In genomic region chr9:66894421-66894820, GRCm38 (mm10) we compare ENCODE assay signal across 25 mouse cellular contexts. TPM values are rescaled to one million over a fixed set of nuclear protein-coding genes. Genes with fewer than 3 reads are reported as not detected.
A peak's percentile ranks its signal among the peaks of the same experiment; 100 is the strongest.
DNase-seq lines count a peak whose midpoint lies in the region; ATAC-seq and TF ChIP-seq lines count a peak whose summit lies in the region.
"Had no signal": no experiment of that assay in that cellular context is flagged by ENCODE, and none has a peak within 500 bp of the region (broad histone marks: within the 10 kb centered on the region; RNA-seq: fewer than 3 reads in every experiment).

No protein-coding gene starts in this region.

- H3K4me3 ChIP-seq in MEL (ENCODE audit: control insufficient read depth in 1 of 2, insufficient read depth in 1 of 2, low read depth in 2 of 2, low read length in 2 of 2), result peak overlapping the region; percentile 33 to 54; a peak in 2 of 4 replicates
- H3K4me3 ChIP-seq in liver, embryonic 16.5 days (ENCODE audit: low read depth, low read length), result peak overlapping the region; percentile 36
- H3K4me3 ChIP-seq: forebrain, embryonic 13.5 days; heart, embryonic 10.5 days; heart, embryonic 15.5 days; hindbrain, embryonic 13.5 days; lung, embryonic 15.5 days; stomach, embryonic 15.5 days had no signal

- DNase-seq in heart, adult 11 months, result peak; percentile 13
- DNase-seq in heart, postnatal 10 days, result no peak
- peak; percentile 22 for DNase-seq in MEL (ENCODE audit: low read depth, low spot score)
- DNase-seq in c-Kit-positive CD71-positive TER-119-positive erythroid progenitor cells, embryonic 14.5 days (ENCODE audit: low spot score), result peak; percentile 22
- DNase-seq in frontal cortex, postnatal 14 days (ENCODE audit: low spot score in 2 of 2), result no peak
- DNase-seq in right cerebral cortex, postnatal 36 days (ENCODE audit: low spot score in 2 of 2), result no peak
- DNase-seq: adrenal gland, postnatal 14 days; cerebellum, adult 2 months; cerebellum, postnatal 14 days; heart, postnatal 4 days; kidney, adult 8-10 months; kidney, postnatal 4 days; layer of hippocampus, postnatal 36 days; left cerebral cortex, postnatal 4 days; midbrain, embryonic 14.5 days had no signal

- intact Hi-C loops in heart, postnatal 10 days (cut with DNase I), result no loop called here

- peaks cover 3% of the 10 kb centered on the region; the same call in 1 of the 2 replicates for H3K79me2 ChIP-seq in MEL (ENCODE audit: control insufficient read depth, insufficient read depth, low read length, poor library complexity)

- H3K27ac ChIP-seq in MEL (ENCODE audit: control insufficient read depth, low read depth, low read length), result peak overlapping the region; percentile 77
- peak overlapping the region; percentile 95 for H3K27ac ChIP-seq in liver, embryonic 16.5 days (ENCODE audit: low read length)
- H3K27ac ChIP-seq: forebrain, embryonic 13.5 days; heart, embryonic 10.5 days; heart, embryonic 15.5 days; hindbrain, embryonic 13.5 days; kidney, postnatal 0 days; lung, embryonic 15.5 days; stomach, embryonic 15.5 days had no signal

- TF ChIP-seq RAD21 in MEL (IDR thresholded peaks at IDR 0.05; ENCODE audit: low read depth, low read length), result no peak

- WGBS in liver, embryonic 16.5 days (ENCODE audit: insufficient replicate concordance), result 26% methylated on average over 1 of the region's 1 CpGs

- TF ChIP-seq POLR2A in MEL (IDR thresholded peaks at IDR 0.05; ENCODE audit: control insufficient read depth in 1 of 2, insufficient read depth in 1 of 2, low read depth in 1 of 2, low read length in 2 of 2, poor library complexity in 1 of 2), result no peak

- TF ChIP-seq CTCF in MEL (IDR thresholded peaks at IDR 0.05 in 2 of 3, conservative IDR thresholded peaks at IDR 0.05 in 1 of 3; ENCODE audit: control insufficient read depth in 1 of 3, insufficient read depth in 1 of 3, low read depth in 2 of 3, low read length in 3 of 3, poor library complexity in 1 of 3, severe bottlenecking in 1 of 3), result no peak

- peaks cover 15 to 17% of the 10 kb centered on the region in 2 experiments for H3K4me1 ChIP-seq in MEL (ENCODE audit: control insufficient read depth in 1 of 2, insufficient read depth in 2 of 2, low read length in 2 of 2)
- H3K4me1 ChIP-seq in liver, embryonic 16.5 days (ENCODE audit: control insufficient read depth, low read depth, low read length), result peaks cover 51% of the 10 kb centered on the region
- H3K4me1 ChIP-seq: stomach, embryonic 15.5 days had no signal

- H3K27me3 ChIP-seq in MEL (ENCODE audit: control insufficient read depth in 1 of 2, insufficient read depth in 2 of 2, low read length in 2 of 2), result no peaks in the 10 kb centered on the region
- H3K27me3 ChIP-seq in liver, embryonic 16.5 days (ENCODE audit: control insufficient read depth, insufficient read depth, low read depth, low read length), result no peaks in the 10 kb centered on the region
- H3K27me3 ChIP-seq: forebrain, embryonic 13.5 days; heart, embryonic 15.5 days; hindbrain, embryonic 13.5 days; lung, embryonic 15.5 days; megakaryocyte, embryonic 14.5 days; stomach, embryonic 15.5 days had no signal

- H3K9me3 ChIP-seq in MEL (replicated peaks; ENCODE audit: insufficient read depth, low read length), result no peaks in the 10 kb centered on the region
- H3K9me3 ChIP-seq in liver, embryonic 16.5 days (replicated peaks; ENCODE audit: control insufficient read depth, low read length), result no peaks in the 10 kb centered on the region
- H3K9me3 ChIP-seq: forebrain, embryonic 13.5 days; heart, embryonic 10.5 days; heart, embryonic 15.5 days; hindbrain, embryonic 13.5 days; lung, embryonic 15.5 days; megakaryocyte, embryonic 14.5 days; stomach, embryonic 15.5 days had no signal

- peak overlapping the region; percentile 22 for H3K9ac ChIP-seq in MEL (ENCODE audit: control insufficient read depth, low read depth, low read length, poor library complexity, severe bottlenecking)
- peak overlapping the region; percentile 29 for H3K9ac ChIP-seq in liver, embryonic 16.5 days (ENCODE audit: low read depth, low read length)
- H3K9ac ChIP-seq: forebrain, embryonic 13.5 days; heart, embryonic 15.5 days; hindbrain, embryonic 13.5 days; lung, embryonic 15.5 days; stomach, embryonic 15.5 days had no signal

- H3K4me2 ChIP-seq in liver, embryonic 16.5 days (ENCODE audit: low read depth, low read length), result peak overlapping the region; percentile 52
- H3K4me2 ChIP-seq: forebrain, embryonic 13.5 days; heart, embryonic 15.5 days; hindbrain, embryonic 13.5 days; lung, embryonic 15.5 days; stomach, embryonic 15.5 days had no signal

- peak; percentile 56 to 61; a peak in 3 of 4 replicates for TF ChIP-seq EP300 in MEL (IDR thresholded peaks at IDR 0.05; ENCODE audit: low read depth in 1 of 2, low read length in 2 of 2)

- ATAC-seq in liver, embryonic 16.5 days (ENCODE audit: low read depth), result peak; percentile 17; the same call in 1 of the 2 replicates
- ATAC-seq: forebrain, embryonic 13.5 days; intestine, embryonic 16.5 days had no signal

- peaks cover 0 to 25% of the 10 kb centered on the region in 2 experiments; a peak in 2 of 4 replicates for H3K36me3 ChIP-seq in MEL (ENCODE audit: control insufficient read depth in 1 of 2, insufficient read depth in 2 of 2, low read length in 2 of 2)
- no peaks in the 10 kb centered on the region for H3K36me3 ChIP-seq in liver, embryonic 16.5 days (ENCODE audit: control insufficient read depth, insufficient read depth)
- H3K36me3 ChIP-seq: heart, embryonic 10.5 days; heart, embryonic 15.5 days; hindbrain, embryonic 13.5 days; lung, embryonic 15.5 days; stomach, embryonic 15.5 days had no signal

TF ChIP-seq in MEL, 35 proteins besides CTCF, POLR2A, EP300 and RAD21:
- TF ChIP-seq TAL1 (IDR thresholded peaks at IDR 0.05; ENCODE audit: low read length), result 0 out of 2 replicates have a peak, but pooled peaks have one; percentile 1
- no peak for TF ChIP-seq POLR2AphosphoS5 (IDR thresholded peaks at IDR 0.05; ENCODE audit: borderline replicate concordance, low read depth, low read length)
- TF ChIP-seq ELF1 (IDR thresholded peaks at IDR 0.05; ENCODE audit: low read depth, low read length), result no peak
- 0 out of 2 replicates have a peak, but pooled peaks have one; percentile 14 for TF ChIP-seq ETS1 (IDR thresholded peaks at IDR 0.05; ENCODE audit: low read depth, low read length)
- TF ChIP-seq JUND (IDR thresholded peaks at IDR 0.05; ENCODE audit: low read depth, low read length), result no peak
- no peak for TF ChIP-seq MXI1 (IDR thresholded peaks at IDR 0.05; ENCODE audit: low read depth, low read length)
- TF ChIP-seq TCF12 (IDR thresholded peaks at IDR 0.05; ENCODE audit: low read depth, low read length), result peak; percentile 30; the same call in 1 of the 2 replicates
- peak; percentile 46; the same call in 1 of the 2 replicates for TF ChIP-seq RCOR1 (IDR thresholded peaks at IDR 0.05; ENCODE audit: low read depth, low read length)

RNA-seq across cellular contexts. Expression of gene Rab8b, which starts 25.1 kb away (rescaled TPM):
- total RNA-seq in heart, postnatal 10 days (2021), result 10 to 100 TPM; 15.9 to 19.0 TPM
- 15.0 and 16.4 TPM in 2 replicates for total RNA-seq in MEL (2012; rRNA removed)
- 10 to 100 TPM in 1 of 2 experiments, not detected in 1; 16.1 TPM for polyA plus RNA-seq in MEL (2012; ENCODE audit: insufficient read depth in 1 of 2, insufficient read length in 2 of 2, low read depth in 1 of 2, low replicate concordance in 2 of 2, missing spikeins in 1 of 2)
- 30.4 and 30.6 TPM in 2 replicates for polyA plus RNA-seq in liver, embryonic 16.5 days (2015; fragmentation: Nextera tagmentation; extraction: Ambion mirVana)

RNA-seq across cellular contexts. Expression of gene Rps27l, which starts 51.5 kb away (rescaled TPM):
- 100 to 1,000 TPM; 247 to 258 TPM for total RNA-seq in heart, postnatal 10 days (2021)
- total RNA-seq in MEL (2012; rRNA removed), result 502 and 524 TPM in 2 replicates
- 100 to 1,000 TPM in 1 of 2 experiments, not detected in 1; 469 TPM for polyA plus RNA-seq in MEL (2012; ENCODE audit: insufficient read depth in 1 of 2, insufficient read length in 2 of 2, low read depth in 1 of 2, low replicate concordance in 2 of 2, missing spikeins in 1 of 2)
- 406 and 455 TPM in 2 replicates for polyA plus RNA-seq in liver, embryonic 16.5 days (2015; fragmentation: Nextera tagmentation; extraction: Ambion mirVana)

RNA-seq across cellular contexts. Expression of gene Aph1c, which starts 59.9 kb away (rescaled TPM):
- total RNA-seq in heart, postnatal 10 days (2021), result 1 to 10 TPM in 1 of 2 experiments, under 1 TPM in 1; 0.93 to 1.1 TPM
- total RNA-seq in MEL (2012; rRNA removed), result 0.23 and 0.29 TPM in 2 replicates
- under 1 TPM in 1 of 2 experiments, not detected in 1; 0.39 TPM for polyA plus RNA-seq in MEL (2012; ENCODE audit: insufficient read depth in 1 of 2, insufficient read length in 2 of 2, low read depth in 1 of 2, low replicate concordance in 2 of 2, missing spikeins in 1 of 2)
- 3.8 and 4.0 TPM in 2 replicates for polyA plus RNA-seq in liver, embryonic 16.5 days (2015; fragmentation: Nextera tagmentation; extraction: Ambion mirVana)

Comparison
In these comparisons a context has a peak if more than half of its experiments do, and no peak if none do; other contexts are left out.
1. DNase-seq: peak in heart, adult 11 months (single experiment), MEL (single experiment) and c-Kit-positive CD71-positive TER-119-positive erythroid progenitor cells, embryonic 14.5 days (single experiment); none in heart, postnatal 10 days (0 of 2), frontal cortex, postnatal 14 days (0 of 2) and right cerebral cortex, postnatal 36 days (0 of 2).